Mouse (Mus musculus): ENCODE results near the gene Ckap2. TPM values are rescaled to one million over a fixed set of nuclear protein-coding genes. Genes with fewer than 3 reads are reported as not detected.
"Not testable (repeated sequence)": the region's sequence is repeated elsewhere in the genome, so short reads cannot be mapped to it uniquely, and the experiment has no call there.

The Ckap2 gene
- polyA plus RNA-seq, 1 experiment from 2014 or later: 8.0 TPM

DNA sequence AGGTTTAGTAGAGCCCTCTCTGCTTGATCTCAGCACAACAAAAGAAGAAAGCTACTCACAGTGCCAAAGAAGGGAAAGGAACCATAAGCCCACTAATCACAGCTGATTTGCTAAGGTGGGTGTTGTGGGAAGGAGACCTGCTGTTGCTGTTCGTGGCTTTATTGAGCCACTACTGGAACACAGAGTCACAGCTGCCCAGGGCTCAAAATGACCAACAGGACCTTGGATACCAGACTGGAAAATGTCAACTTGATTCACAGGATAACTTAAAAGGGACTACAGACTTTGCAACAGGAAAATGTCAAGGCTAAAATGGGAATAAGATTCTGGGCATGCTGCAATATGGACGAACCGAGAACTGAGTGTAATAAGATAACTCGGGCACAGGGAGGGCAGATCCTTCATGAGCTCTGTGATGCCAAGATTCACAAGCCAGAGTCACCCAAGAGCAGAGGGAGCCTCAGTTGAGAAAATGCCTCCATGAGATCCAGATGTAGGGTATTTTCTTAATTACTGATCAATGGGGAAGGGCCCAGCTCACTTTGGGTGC lies 43.7 kb downstream of the Ckap2 start:
- WGBS: 92% methylated on average over 4 of the region's 4 CpGs
- H3K4me1 ChIP-seq (ENCODE audit: control insufficient read depth, insufficient read depth, low read length): no peaks in the 10 kb centered on the region

DNA sequence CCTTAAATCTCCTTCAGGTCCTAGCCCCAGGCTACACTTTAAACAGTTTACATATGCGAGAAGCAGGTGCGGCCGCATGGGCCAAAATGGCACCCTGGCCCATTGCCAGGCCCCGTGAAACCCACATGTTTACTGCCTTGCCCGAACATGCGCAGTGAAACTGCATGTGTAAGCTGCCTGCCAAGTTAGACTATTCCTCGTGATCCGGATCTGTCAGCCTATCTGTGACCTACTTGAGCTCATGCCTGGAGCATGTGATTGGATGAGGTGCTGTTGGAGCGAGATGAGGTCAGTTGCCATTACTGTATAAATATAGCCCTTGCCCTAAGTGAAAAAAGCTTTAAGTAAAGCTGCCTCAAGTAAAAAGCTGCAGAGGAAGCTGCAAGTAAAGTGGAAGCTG lies 49.2 kb downstream of the Ckap2 start:
- not testable (repeated sequence) for H3K4me3 ChIP-seq (ENCODE audit: low read depth, low read length)

More for the DNA sequence above, 43.7 kb downstream of the Ckap2 start:
- no peaks in the 10 kb centered on the region for H3K36me3 ChIP-seq (ENCODE audit: control insufficient read depth, insufficient read depth, low read length)
- no peak overlapping the region for H3K27ac ChIP-seq (ENCODE audit: low read depth, low read length)
- no peaks in the 10 kb centered on the region for H3K9me3 ChIP-seq (ENCODE audit: control insufficient read depth, low read length)
- no peak overlapping the region for H3K4me2 ChIP-seq (ENCODE audit: low read depth, low read length)
- H3K27me3 ChIP-seq (ENCODE audit: control insufficient read depth, insufficient read depth, low read length): no peaks in the 10 kb centered on the region
- H3K9ac ChIP-seq (replicated peaks; ENCODE audit: low read depth, low read length): no peak overlapping the region
- no peak overlapping the region for H3K4me3 ChIP-seq (ENCODE audit: low read depth, low read length)
- no peak for ATAC-seq (ENCODE audit: low read depth)

DNA sequence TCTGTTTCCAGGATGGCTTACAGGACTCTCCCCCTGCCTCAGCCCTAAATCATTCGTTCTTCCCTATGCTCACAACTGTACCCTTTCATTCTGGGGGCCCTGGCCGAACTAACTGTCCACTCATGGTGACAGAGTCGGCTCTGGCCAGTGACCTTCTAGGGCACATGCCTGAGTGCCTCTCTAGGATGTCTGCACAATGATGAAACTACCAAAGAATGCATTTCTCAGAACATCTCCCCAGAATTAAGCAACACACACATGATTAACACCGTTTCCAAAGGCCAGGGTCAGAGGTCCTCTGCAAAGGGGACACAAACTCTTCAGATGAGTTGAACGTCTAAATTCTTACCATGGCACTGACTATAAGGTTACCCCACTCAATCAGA lies 50.9 kb downstream of the Ckap2 start:
- ATAC-seq (ENCODE audit: low read depth): no peak
- Histone ChIP-seq H3K9ac (replicated peaks; ENCODE audit: low read depth, low read length) (no peak overlapping the region), H3K4me2 (ENCODE audit: low read depth, low read length) (no peak overlapping the region), H3K4me1 (ENCODE audit: control insufficient read depth, insufficient read depth, low read length) (no peaks in the 10 kb centered on the region), H3K36me3 (ENCODE audit: control insufficient read depth, insufficient read depth, low read length) (peaks cover 2% of the 10 kb centered on the region; the same call in 1 of the 2 replicates), H3K27ac (ENCODE audit: low read depth, low read length) (no peak overlapping the region), H3K9me3 (ENCODE audit: control insufficient read depth, low read length) (no peaks in the 10 kb centered on the region), H3K4me3 (ENCODE audit: low read depth, low read length) (no peak overlapping the region), H3K27me3 (ENCODE audit: control insufficient read depth, insufficient read depth, low read length) (no peaks in the 10 kb centered on the region)
- 87% methylated on average over 5 of the region's 5 CpGs for WGBS

More for the DNA sequence above, 49.2 kb downstream of the Ckap2 start:
- H3K36me3 ChIP-seq (ENCODE audit: control insufficient read depth, insufficient read depth, low read length); H3K27ac ChIP-seq (ENCODE audit: low read depth, low read length); H3K4me2 ChIP-seq (ENCODE audit: low read depth, low read length); H3K4me1 ChIP-seq (ENCODE audit: control insufficient read depth, insufficient read depth, low read length); H3K27me3 ChIP-seq (ENCODE audit: control insufficient read depth, insufficient read depth, low read length); H3K9me3 ChIP-seq (ENCODE audit: control insufficient read depth, low read length); H3K9ac ChIP-seq (replicated peaks; ENCODE audit: low read depth, low read length): not testable (repeated sequence)
- peak; percentile 70 for ATAC-seq (ENCODE audit: low read depth)
- WGBS: 68% methylated on average over 9 of the region's 9 CpGs

DNA sequence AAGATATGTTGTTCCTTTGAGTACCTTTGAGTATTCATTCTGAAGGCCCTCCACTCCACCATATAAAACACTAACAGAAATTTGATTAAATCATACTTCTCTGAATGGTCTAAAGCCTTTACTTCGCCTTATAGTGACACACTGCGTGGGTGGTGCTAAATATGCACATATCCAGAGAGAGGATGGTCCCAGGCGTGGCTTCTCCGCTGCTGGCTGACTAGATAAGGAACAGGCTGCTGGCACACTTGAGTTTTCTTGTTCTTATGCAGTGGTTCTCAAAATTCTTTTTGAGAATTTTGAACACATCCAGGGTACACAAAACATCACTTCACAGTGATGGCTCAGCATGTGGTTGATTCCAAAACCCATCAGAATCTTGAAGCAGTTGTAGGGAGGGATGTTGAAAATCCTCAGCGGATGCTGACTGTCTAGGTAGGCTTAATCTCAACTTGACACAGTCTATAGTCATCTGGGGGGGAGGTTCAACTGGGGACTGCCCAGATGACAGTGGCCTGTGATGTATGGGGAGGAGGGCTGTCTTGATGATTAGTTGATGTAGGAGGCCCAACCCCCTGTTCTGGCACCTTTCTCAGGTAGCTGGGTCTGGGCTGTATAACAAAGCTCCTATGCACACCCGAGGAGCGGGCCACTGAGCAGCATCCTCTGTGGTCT lies 51.4 kb downstream of the Ckap2 start:
- no peak overlapping the region for H3K27ac ChIP-seq (ENCODE audit: low read depth, low read length)
- no peaks in the 10 kb centered on the region for H3K4me1 ChIP-seq (ENCODE audit: control insufficient read depth, insufficient read depth, low read length)
- H3K9ac ChIP-seq (replicated peaks; ENCODE audit: low read depth, low read length): no peak overlapping the region
- H3K4me2 ChIP-seq (ENCODE audit: low read depth, low read length): no peak overlapping the region
- 93% methylated on average over 7 of the region's 7 CpGs for WGBS
- H3K27me3 ChIP-seq (ENCODE audit: control insufficient read depth, insufficient read depth, low read length): no peaks in the 10 kb centered on the region
- ATAC-seq (ENCODE audit: low read depth): peak; percentile 28; the same call in 1 of the 2 replicates
- H3K36me3 ChIP-seq (ENCODE audit: control insufficient read depth, insufficient read depth, low read length): peaks cover 2% of the 10 kb centered on the region; the same call in 1 of the 2 replicates
- no peak overlapping the region for H3K4me3 ChIP-seq (ENCODE audit: low read depth, low read length)
- no peaks in the 10 kb centered on the region for H3K9me3 ChIP-seq (ENCODE audit: control insufficient read depth, low read length)

DNA sequence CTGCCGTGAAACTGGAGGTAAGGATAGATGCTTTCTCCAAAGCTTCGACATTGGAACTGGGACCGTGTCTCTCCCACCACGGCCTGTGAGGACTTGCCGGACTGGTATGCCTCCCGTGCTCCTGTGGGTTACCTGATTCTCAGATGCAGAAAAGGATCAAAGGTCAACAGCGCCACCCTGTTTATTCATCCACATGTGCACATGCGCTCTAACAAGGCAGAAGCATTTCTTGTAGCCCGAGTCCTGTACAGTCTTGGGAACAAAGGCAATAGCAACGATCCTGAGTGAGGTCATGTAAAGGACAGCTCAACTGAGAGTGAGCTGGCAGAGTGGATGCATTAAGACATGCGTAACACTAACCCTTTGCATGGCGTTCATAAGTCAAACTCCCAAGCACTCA lies 53.6 kb downstream of the Ckap2 start:
- H3K4me1 ChIP-seq (ENCODE audit: control insufficient read depth, insufficient read depth, low read length): no peaks in the 10 kb centered on the region
- WGBS: 85% methylated on average over 12 of the region's 12 CpGs
- peaks cover 12% of the 10 kb centered on the region; the same call in 1 of the 2 replicates for H3K36me3 ChIP-seq (ENCODE audit: control insufficient read depth, insufficient read depth, low read length)
- no peak overlapping the region for H3K4me3 ChIP-seq (ENCODE audit: low read depth, low read length)
- H3K9ac ChIP-seq (replicated peaks; ENCODE audit: low read depth, low read length): no peak overlapping the region
- H3K4me2 ChIP-seq (ENCODE audit: low read depth, low read length): no peak overlapping the region
- H3K27me3 ChIP-seq (ENCODE audit: control insufficient read depth, insufficient read depth, low read length): no peaks in the 10 kb centered on the region
- no peak overlapping the region for H3K27ac ChIP-seq (ENCODE audit: low read depth, low read length)
- H3K9me3 ChIP-seq (ENCODE audit: control insufficient read depth, low read length): no peaks in the 10 kb centered on the region
- no peak for ATAC-seq (ENCODE audit: low read depth)

DNA sequence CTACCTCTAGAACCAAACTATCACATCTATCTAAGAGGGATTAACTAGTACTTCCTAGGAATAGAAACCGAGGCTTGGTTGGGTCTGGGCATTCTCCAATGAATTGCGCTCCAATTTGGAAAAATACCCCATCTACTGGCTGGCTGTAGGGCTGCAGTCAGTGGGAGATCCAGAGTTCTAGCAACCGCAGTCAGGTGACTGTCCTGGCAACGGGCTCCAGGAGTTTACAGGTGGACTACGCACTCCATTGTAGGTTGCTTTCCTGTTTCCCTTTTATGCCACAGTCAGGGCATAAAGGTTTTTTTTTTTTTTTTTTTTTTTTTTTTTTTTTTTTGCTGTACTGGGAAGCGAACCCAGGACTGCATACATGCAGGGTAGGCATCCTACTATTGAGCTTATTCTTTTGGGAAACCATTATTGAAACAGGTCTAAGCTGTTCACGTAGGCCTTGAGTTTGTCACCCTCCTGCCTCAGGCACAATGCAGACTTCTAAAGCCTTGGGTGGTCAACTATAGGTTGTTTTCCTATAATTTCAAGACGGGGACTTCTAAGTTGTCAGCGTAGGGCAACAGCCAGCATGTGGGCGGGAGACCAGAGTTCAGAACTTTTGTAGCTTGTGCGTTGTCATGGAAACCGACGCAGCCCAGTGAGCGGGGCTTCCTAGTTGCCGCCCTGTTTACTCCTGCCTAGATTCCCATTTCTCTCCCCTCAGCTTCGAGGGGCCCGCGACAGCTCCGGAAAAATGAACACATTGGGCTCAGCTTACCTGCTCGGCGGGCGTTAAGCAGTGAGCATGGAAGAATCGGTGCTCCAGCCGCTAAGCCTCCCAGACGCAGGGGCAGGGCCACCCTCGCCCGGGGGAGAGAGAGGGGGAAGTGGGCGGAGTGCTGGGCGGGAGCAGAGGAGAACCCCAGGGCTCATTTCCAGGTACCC lies 61.1 kb downstream of the Ckap2 start, which contains the start of gene Nek5:
TSS of gene Nek5 (minus strand) at position 834 of the 933 bp plus-strand sequence.
- no peaks in the 10 kb centered on the region for H3K27me3 ChIP-seq (ENCODE audit: control insufficient read depth, insufficient read depth, low read length)
- no peaks in the 10 kb centered on the region for H3K9me3 ChIP-seq (ENCODE audit: control insufficient read depth, low read length)
- H3K4me1 ChIP-seq (ENCODE audit: control insufficient read depth, insufficient read depth, low read length): no peaks in the 10 kb centered on the region
- WGBS: 2% methylated on average over 29 of the region's 29 CpGs
- H3K9ac ChIP-seq (replicated peaks; ENCODE audit: low read depth, low read length): no peak within 1 kb of the TSS
- peak within 1 kb of the TSS; percentile 23 for H3K4me3 ChIP-seq (ENCODE audit: low read depth, low read length)
- no peak within 1 kb of the TSS for H3K27ac ChIP-seq (ENCODE audit: low read depth, low read length)
- 0 out of 2 replicates have a peak, but pooled peaks cover 10% of the 10 kb centered on the region for H3K36me3 ChIP-seq (ENCODE audit: control insufficient read depth, insufficient read depth, low read length)
- ATAC-seq (ENCODE audit: low read depth): peak; percentile 79
- peak within 1 kb of the TSS; percentile 58 for H3K4me2 ChIP-seq (ENCODE audit: low read depth, low read length)

Other genes with a start within 250 kb of the Ckap2 start
- gene Defb35, start 247.5 kb downstream of the Ckap2 start, polyA plus RNA-seq (2014; fragmentation: Nextera tagmentation; extraction: Ambion mirVana): not detected in 2 replicates
- not detected in 2 replicates for gene Defb13, start 239.1 kb downstream of the Ckap2 start, polyA plus RNA-seq (2014; fragmentation: Nextera tagmentation; extraction: Ambion mirVana)
- not detected in 2 replicates for gene Fam90a1a, start 227.1 kb downstream of the Ckap2 start, polyA plus RNA-seq (2014; fragmentation: Nextera tagmentation; extraction: Ambion mirVana)
- gene Ccdc70, start 216.0 kb downstream of the Ckap2 start, polyA plus RNA-seq (2014; fragmentation: Nextera tagmentation; extraction: Ambion mirVana): not detected in 2 replicates
- 1.4 TPM in 2 replicates for gene Atp7b, start 125.5 kb downstream of the Ckap2 start, polyA plus RNA-seq (2014; fragmentation: Nextera tagmentation; extraction: Ambion mirVana)
- 39.6 and 42.5 TPM in 2 replicates for gene Alg11, start 125.1 kb downstream of the Ckap2 start, polyA plus RNA-seq (2014; fragmentation: Nextera tagmentation; extraction: Ambion mirVana)
- gene Nek5, start 60.8 kb downstream of the Ckap2 start, polyA plus RNA-seq (2014; fragmentation: Nextera tagmentation; extraction: Ambion mirVana): 0.50 and 0.80 TPM in 2 replicates
- 9.8 and 11.6 TPM in 2 replicates for gene Nek3, start 19.4 kb downstream of the Ckap2 start, polyA plus RNA-seq (2014; fragmentation: Nextera tagmentation; extraction: Ambion mirVana)
- gene Vps36, start 7.0 kb upstream of the Ckap2 start, polyA plus RNA-seq (2014; fragmentation: Nextera tagmentation; extraction: Ambion mirVana): 47.8 and 53.9 TPM in 2 replicates
- 4.4 and 9.2 TPM in 2 replicates for gene Thsd1, start 41.5 kb upstream of the Ckap2 start, polyA plus RNA-seq (2014; fragmentation: Nextera tagmentation; extraction: Ambion mirVana)
- not detected in 2 replicates for gene Tpte, start 97.6 kb upstream of the Ckap2 start, polyA plus RNA-seq (2014; fragmentation: Nextera tagmentation; extraction: Ambion mirVana)
- 6.0 and 8.7 TPM in 2 replicates for gene Slc25a15, start 212.8 kb upstream of the Ckap2 start, polyA plus RNA-seq (2014; fragmentation: Nextera tagmentation; extraction: Ambion mirVana)
- gene Mrps31, start 225.5 kb upstream of the Ckap2 start, polyA plus RNA-seq (2014; fragmentation: Nextera tagmentation; extraction: Ambion mirVana): 35.8 and 36.0 TPM in 2 replicates

Data from neural tube, embryonic 14.5 days (tissue).